Mouse (Mus musculus) lung, postnatal 0 days (tissue): Measurements from ENCODE around the gene Snai1.

Source experiments
- CTCF ChIP-seq: IDR thresholded peaks from 2 replicates; pipeline ENCODE4 v1.5.1; 2016; ENCODE audit warnings: antibody characterized with exemption, mild to moderate bottlenecking
- EP300 ChIP-seq: IDR thresholded peaks from 2 replicates; pipeline ENCODE4 v1.6.1; 2016; ENCODE audit warnings: antibody characterized with exemption, mild to moderate bottlenecking, control low read depth

- peak; percentile 31; the same call in 1 of the 2 replicates for TF ChIP-seq CTCF
- no peak; the same call in 1 of the 2 replicates for TF ChIP-seq EP300
Measured at GRCm38 (mm10) chr2:167588774-167589577, 51.0 kb downstream of the Snai1 start.
